Mouse (Mus musculus) left cerebral cortex, adult 18-20 months (tissue): ENCODE measurements around the gene Cplx2. TPM values are rescaled to one million over a fixed set of nuclear protein-coding genes. Genes with fewer than 3 reads are reported as not detected.

Source experiments
- DNase-seq, 2 experiments: peaks; one replicate each; pipeline ENCODE4 v3.0.0; 2021 to 2022; ENCODE audit warnings: low spot score in 2 of 2, mixed read lengths in 1 of 2
- long read RNA-seq, 2 experiments: library from polyadenylated mRNA; stranded (forward); transcript quantifications; one replicate each; pipeline ENCODE4 v2.0.0; 2021
- total RNA-seq, 2 experiments: library from RNA; stranded (reverse); gene quantifications; 2 replicates each; pipeline ENCODE4 v1.2.3; 2021

Cplx2 gene
- 100 to 1,000 TPM; 791 to 833 TPM for total RNA-seq
- long read RNA-seq, experiment 1, partial matches to known transcripts: 1 of 320 reads
- long read RNA-seq, experiment 1, other reads (novel, unspliced or antisense): 319 of 320 reads
- long read RNA-seq, experiment 2, full-length matches to known transcripts: 1 of 284 reads
- long read RNA-seq, experiment 2, partial matches to known transcripts: 271 of 284 reads
- long read RNA-seq, experiment 2, other reads (novel, unspliced or antisense): 12 of 284 reads

DNA sequence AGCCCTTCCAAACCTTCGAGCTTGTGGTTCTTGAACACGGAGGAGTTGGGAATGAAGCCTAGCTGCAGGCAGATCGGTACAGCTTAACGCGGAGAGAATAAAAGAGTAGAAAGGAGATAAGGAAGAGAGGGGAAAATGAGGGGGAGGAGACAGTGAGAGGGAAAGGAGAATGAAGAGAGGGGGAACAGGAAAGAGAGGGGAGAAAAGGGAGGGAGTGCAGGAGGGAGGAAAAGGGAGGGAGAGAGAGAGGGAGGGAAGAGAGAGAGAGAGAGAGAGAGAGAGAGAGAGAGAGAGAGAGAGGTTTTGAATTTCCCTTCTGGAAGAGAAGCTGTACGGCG, at the start of gene Cplx2:
Cplx2 (plus strand) TSS at position 301 of the 338 bp plus-strand sequence.
- DNase-seq: no peak

DNA sequence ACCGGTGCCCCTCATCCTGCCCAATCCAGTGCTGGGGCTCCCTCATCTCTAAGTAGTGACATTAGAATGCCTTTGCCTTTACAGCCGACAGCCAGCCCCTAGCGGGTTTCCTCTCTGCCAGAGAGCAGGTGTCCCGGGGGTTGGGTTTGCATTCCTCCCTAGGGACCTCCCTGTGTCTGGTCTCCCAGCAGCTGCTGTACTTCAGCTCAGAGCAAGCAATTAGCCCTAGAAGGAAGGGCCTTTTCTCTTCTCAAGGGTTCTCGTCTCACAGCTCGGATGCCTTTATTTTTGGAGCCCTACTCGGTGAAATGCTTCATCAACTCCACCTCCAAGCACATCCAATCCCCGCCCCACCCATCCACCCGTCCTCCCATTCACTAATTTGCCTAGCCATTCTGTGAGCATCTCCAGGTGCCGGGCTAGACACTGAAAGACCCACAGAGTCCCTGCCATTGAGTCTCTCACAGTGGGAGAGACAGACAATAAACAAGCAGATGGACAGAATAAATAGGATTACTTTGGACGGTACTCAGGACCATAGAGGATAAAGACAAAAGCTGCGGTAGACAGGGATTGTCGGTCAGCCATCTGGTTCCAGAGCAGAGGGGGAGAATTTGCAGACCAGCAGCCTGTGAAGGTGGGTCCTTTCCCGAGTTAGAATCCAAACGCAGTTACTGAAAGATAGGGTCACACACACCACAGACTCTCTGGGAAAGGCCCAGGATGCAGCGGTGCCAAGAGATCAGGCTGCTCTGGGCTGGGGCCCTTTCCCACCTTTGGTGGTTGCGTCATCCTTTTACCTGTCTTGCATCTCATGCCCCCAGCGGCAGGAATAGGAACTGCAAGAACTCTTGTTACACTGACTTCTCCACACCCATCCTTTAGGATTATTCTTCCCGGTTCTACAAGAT, 48.5 kb upstream of the Cplx2 start:
- DNase-seq: peak; percentile 63 to 80

DNA sequence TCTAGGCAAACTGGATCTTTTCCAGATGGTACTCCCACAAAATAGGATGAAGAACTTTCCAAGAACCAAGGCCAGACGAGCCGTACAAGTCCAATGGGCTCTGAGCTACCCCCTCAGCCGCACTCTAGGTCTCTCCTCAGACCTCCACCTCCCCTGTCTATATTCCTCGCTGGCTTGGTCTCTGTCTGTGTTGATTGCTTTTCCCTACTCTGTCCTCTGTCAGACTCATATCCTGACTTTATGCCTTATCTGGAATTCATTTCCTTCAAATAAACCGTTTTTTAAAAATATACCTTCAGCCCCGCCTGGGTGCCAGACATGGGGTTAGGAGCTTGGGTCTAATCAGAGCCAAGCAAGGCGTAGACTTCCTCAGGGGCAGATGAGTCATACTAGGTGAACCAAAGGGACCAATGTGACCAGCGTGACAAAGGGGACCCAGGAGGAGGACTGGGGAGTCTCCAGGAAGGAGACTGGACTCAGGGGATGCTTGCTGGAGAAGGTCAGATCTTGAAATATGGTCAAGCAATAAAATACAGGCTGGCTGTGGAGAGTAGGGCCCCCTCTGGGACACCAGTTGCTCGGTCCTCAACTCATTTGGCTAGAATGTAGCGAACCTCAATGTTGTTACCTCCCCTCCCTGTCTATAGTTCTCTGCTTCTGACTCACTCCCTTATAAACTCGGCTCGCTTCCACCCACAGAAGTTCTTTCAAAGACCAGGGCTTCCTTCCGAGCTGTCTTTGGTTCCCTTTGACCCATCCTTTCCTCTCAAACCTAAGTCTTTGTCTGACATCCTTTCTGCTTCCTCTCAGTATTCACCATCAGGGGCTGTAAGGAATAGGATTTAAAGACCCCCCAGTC, 47.6 kb upstream of the Cplx2 start:
- DNase-seq: no peak

DNA sequence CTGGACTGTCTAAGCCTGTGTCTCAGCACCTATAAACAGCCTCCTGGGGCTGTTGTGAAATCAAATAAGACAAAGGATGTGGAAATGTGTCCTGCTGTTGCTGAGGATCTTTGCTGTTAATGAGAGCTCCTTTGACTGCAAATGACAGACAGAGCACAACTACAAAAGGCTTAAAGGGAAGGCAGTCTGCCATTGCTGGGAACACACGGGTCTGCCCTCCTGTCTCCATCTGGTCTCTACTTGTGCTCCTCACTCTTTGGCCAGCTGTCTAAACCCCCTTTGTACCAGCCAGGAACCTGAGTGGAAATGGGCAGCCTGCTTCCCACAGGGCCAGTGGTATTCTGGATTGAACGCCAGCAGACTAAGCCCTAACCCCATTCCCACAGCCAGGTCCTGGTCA, 47.0 kb upstream of the Cplx2 start:
- no peak for DNase-seq

DNA sequence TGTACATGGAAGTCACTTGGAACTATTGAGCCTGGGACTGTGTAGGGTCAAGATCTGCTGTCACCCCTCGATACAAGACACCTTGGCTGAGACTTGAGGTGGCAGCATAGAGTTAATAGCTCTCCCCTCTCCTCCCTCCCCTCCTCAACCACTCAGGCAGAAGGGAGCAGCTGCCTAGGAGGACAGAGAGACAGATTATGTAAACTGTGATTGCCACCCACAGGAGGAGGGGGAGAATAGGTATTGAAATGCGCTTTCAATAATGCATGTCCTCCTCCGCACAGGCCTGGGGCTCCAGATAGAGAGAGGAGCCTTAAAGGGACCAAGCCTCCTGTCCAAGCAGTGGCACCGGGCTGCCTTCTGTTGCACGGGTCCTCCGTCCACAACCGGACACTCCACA, 45.3 kb upstream of the Cplx2 start:
- DNase-seq: peak; percentile 53 to 64

DNA sequence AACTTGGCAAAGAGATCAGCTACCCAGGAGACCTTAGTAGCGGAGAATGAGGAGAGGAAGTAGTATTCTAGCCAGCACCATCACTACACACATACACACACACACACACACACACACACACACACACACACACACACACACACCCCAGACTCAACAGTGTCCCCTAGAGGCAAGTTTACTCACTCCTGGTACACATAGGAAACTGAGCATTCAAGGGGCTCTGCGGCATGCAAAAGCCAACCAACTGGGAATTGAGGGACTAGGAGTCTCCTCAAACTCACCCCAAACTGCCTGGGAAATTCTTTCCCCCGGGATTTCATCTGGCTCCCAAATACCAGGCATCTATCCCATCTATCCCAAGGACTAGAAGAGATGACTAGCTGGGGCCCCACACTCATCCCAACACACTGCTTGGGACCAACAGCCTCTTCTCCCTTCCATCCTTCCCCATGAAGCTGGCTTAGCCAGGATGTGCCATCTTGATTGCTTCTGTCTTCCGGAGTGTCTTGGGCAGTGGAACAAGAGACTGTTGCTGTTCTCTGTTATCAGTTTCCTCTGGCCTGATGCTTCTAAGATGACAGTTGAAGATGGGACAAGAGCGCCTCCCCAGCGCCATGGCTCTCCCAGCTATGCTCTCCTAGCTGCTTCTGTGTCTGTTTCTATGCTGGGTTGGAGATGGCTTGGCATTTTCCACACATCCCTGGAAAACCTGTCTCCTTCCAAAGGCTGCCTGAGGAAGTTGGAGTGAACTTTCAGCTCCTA, 44.3 kb upstream of the Cplx2 start:
- no peak for DNase-seq

DNA sequence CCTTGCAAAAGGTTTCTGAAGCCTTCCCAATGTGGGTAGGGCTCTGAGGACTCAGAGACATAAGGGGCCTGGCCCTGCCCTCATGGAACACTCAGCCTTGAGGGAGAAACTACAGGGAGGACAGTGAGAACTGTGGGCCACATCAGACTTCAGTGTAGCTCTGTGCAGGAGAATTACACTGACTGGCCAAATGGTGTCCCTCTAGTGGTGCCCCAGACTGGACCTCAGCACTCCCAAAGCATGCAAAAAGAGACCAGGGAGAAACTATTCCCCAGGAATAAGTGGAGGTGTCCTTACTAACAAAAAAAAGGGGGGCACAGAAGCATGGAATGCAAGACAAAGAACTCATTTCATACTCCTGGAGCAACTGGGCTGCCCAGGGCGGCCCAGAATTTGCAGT, 43.1 kb upstream of the Cplx2 start:
- DNase-seq: no peak

DNA sequence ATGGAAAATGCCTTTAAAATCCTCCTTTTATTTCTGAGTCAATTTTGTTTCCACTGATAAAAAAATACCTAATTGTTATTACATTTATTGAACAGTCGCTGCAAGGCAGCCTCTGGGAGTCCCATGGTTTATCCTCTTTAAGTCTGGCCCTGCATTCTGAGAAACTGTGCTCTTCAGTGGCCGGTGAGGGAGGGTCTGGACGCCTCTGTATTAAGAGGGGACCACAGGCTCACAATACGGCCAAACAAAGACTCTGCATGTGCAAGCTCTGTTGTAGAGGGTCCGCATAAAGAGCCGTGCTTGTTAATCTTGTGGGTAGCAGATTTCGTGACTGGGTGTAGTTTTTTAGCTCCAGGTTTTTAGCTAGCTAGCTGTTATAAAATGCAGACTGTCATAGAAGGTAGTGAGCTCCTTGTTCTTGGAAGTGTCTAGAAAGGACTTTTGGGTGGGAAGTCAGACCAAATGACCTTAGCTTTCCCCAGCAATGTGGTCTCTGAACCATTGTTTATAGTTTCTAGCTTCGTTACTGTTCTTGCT, 42.1 kb upstream of the Cplx2 start:
- no peak for DNase-seq

DNA sequence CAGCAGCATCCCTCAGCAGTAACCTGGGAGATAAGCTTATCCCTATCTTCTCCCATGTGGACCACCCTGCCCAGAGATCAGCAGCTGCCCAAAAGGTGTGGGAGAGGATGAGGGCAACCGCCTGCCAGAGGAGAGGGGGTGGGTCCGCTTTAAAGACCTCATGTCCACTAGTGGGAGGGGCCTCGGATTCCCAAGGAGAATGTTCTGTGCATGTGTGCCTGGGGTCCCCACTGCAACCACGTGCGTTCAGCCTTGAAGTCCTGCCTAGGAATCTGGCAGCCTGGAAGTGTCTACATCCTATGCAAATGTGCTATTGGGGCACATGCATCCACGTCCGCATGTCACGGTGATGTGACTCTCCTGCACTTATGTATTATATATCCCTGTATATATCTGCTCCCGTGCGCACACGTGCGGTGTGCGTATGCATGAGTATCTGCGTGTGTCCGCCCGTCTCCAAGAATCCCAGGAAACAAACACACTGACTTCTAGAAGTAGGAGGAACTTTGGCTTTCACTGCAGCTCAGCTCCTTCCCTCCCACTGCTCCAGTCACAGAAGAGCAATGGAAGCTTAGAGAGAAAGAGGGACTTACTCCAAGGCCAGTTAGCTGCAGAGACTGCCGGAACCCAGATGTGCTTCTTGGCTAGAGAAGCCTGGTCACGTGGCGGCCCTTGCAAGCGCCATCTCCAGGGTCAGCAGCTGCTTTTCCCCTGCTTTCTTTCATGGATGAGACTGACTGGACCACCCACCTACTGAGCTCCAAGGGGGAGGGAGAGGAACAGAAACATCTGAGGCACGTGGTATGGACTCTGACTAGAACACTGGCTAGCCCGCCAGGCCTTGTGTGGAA, 39.1 kb upstream of the Cplx2 start:
- DNase-seq: peak; percentile 35 to 49

DNA sequence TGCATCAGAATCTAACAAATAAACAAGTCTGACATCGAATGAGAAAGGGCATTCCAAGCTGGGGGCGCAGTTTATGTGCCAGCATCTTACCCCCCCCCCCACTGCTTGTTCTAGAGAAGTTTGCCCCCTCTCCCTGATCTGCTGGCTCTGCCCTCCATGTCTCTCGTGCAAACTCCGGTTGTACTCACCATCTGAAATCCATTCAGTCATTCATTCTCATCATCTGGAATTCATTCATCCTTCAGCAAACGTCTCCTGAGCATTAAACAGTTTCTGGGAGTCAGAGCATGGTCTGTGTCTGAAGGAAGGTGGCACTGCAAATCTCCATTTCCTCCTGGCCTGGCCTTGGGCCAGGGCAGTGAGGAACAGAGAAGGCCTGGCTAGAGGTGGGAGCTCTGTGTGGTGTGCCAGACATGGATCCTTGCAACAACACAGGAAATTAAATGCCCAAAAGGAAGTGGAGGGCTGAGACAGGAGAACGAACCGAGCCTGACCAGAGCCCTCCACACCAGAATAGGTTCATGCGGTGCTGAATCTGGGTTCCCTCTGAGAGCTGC, 38.1 kb upstream of the Cplx2 start:
- no peak for DNase-seq

DNA sequence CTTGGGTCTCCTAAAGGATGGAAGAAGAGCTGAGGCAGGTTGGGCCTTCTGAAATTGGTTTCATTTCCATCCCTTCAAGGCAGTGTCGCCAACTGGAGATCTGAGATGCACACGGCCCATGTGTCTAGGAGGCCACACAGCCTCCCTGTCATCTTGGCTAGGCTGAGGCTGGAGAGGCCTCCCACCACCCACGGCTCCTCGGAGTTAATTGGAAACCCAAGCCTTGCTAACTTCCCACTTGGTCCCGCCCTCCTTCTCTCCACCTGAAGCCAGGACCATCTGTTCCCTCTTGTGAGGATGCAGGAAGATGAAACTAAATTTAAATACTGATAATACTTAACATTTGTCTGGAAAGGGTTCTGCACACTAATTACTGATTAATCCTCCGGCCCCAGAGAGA, 34.1 kb upstream of the Cplx2 start:
- DNase-seq: peak; percentile 48 to 50

DNA sequence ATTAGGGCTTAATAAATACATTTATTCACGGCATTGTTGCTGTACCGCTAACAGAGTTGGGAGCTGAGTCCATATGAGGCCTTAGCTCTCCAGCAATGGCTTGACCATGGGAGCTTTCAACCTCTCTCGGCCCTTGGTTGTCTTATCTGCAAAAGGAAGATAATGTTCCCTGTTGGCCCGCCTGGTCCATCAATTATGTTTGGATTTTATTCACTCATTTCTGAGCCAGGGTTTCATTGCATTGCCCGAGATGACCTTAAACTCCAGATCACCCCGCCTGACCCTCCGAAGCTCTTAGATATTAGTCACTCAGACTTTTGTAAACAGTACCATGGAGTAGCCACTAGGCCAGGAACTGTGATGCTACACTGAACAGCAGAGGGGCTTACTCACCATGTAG, 33.6 kb upstream of the Cplx2 start:
- DNase-seq: no peak

DNA sequence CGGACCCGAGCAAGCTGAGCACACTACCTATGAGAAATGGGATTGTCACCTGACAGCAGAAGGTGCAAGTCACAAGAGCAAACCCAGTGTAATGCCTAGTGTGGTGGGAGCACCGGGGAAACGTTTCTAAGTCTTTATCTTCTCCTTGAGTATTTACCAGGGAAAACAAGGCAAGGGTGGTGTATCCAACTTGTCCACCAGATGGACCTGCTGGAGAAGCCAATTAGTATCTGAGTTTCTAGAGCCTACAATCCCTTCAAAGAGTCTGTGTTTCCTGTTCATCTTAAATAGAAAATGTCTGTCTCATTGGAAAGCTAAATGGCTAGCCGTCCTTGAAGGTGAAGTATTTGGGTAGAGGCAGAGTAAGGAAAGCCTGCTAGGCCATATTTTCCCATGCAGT, 32.3 kb upstream of the Cplx2 start:
- DNase-seq: no peak

DNA sequence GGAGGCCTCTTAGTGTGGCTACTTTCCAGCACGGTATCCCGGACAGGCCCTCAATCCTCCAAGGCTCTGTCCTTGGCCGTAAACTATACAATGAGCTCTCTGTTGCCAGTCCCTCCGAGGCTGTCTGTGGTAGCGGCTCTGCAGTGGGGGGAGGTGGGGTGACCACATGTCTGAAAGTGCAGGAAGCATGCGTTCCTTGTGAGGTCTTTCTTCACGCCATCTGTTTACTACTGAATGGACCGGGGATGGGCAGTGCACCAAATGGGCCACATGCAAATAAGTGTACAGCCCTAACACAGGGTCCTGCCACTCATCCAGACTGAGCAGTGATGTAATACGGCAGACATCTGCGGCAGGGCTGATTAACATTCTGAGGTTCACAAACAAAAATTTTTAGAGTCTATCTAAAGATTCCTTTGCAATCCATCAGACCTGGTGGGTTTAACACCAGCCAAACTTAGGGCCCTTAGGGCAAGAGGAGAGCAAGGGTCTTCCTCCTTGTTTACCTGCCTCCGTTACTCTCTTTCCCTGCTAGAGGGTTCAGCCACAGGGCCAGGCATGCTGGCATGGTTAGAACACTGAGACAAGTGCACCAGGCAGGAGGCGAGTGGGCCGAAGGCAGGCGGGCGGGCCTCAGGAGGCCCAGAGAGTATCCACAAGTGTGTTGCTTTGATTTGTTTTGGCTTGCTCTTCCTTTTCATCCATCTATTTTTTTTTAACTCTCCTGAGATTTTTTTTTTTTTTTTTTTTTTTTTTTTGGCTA, 25.1 kb upstream of the Cplx2 start:
- DNase-seq: no peak

DNA sequence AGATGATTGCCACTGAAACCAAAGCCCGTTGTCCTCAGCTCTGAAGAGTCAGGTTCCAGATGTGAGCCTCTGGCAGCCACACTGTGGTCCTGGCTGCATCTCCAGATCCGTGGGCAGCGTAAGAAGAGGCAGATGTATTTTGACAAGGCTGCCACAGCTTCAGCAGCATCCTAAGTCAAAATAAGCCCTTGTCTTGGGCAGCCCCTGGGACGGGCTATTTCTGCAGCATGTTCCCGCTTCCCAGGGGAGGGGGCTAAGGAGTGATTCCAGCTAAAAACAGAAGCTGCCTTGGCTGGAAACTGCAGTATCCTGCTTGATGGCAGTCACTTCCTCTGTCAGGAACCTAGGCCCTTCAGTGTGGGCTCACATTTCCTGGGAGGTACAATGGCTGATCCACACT, 23.1 kb upstream of the Cplx2 start:
- no peak for DNase-seq

DNA sequence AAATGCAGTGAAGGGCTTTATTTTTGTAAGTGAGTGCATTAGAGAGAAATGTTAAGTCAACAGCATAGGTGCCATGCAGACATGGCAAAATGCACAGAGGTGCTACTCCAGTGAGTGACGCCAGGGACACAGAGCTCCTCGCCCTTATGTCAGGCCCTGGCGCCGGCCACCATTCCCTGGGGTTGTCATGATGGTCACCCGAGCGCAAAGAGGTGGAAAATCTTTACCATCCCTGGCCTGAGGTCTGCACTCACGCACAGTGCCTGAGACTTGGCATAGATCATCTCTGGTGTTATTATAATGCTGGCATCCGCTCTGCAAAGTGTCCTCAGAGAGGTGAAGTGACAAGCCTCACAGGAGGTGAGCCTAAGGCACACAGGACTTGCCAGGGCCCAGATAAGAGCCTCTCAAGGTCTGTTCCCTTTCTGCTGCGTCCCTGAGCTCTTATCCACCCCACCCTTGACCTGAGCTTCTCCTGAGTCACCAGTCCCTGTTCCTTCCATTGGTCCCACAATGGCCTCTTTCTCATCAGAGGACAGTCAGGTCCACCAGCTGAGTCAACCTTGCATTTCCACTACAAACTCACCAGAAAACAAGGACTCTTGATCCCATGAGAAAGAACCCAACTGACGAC, 21.9 kb upstream of the Cplx2 start:
- DNase-seq: no peak

DNA sequence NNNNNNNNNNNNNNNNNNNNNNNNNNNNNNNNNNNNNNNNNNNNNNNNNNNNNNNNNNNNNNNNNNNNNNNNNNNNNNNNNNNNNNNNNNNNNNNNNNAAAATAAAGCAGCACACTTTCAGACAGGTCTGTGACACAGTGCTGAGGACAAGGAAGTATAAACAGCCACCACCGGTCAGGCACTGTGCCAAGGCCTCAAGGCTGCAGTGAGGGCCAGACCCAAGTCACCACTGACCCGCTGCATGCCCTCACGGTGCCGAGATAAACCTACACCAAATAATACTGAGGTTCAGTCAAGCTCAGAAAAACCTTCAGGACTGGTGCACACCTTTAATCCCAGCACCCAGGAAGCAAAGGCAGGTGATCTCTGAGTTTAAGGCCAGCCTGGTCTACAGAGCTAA, 13.7 kb upstream of the Cplx2 start:
- DNase-seq: no peak

DNA sequence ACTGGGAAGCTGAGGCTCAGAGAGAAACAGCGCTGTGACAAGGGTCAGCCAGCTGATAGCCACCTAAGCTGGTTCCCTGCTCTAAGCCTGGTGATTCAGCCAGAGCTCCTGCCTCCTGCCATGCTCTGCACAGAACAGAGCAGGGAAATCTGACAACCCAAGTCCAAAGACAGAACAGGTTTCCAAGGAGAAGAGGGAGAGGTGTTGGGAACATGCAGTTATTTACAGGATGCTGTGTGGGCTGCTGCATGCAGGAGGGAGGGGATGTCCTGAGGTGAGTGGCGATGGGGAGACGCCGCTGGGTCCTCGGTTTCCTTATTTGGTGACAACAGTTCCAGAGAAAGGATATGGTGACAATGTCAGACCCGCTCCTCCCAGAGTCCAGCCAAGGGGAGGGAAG, 12.0 kb upstream of the Cplx2 start:
- DNase-seq: peak; percentile 54 to 72
